Mouse (Mus musculus) embryonic fibroblast, embryonic 13.5 days (primary cell): ENCODE data around the gene Myh3. TPM values are rescaled to one million over a fixed set of nuclear protein-coding genes. Genes with fewer than 3 reads are reported as not detected.

Experiments used
- H3K27ac ChIP-seq: 2 replicates; pipeline ENCODE4 v1.5.1; 2012; ENCODE audit warnings: low read length, control low read depth, inconsistent platforms; ENCODE audit not compliant: insufficient read depth
- H3K4me1 ChIP-seq: 2 replicates; pipeline ENCODE4 v1.6.1; 2011; ENCODE audit warnings: low read length; ENCODE audit not compliant: control insufficient read depth, insufficient read depth
- H3K4me3 ChIP-seq: 2 replicates; pipeline ENCODE4 v1.5.1; 2011; ENCODE audit warnings: mild to moderate bottlenecking, control low read depth, low read length; ENCODE audit not compliant: insufficient read depth
- CTCF ChIP-seq: IDR thresholded peaks from 2 replicates; pipeline ENCODE4 v1.5.1; 2011; ENCODE audit warnings: mild to moderate bottlenecking, control low read depth, low read length, moderate library complexity, borderline replicate concordance; ENCODE audit not compliant: insufficient read depth
- POLR2A ChIP-seq: IDR thresholded peaks from 2 replicates; pipeline ENCODE4 v1.6.1; 2011; ENCODE audit warnings: low read depth, mild to moderate bottlenecking, control low read depth, low read length, moderate library complexity
- polyA plus RNA-seq: library from polyadenylated mRNA; stranded (reverse); fragments of >200 nt; gene quantifications from 2 replicates; pipeline ENCODE4 v1.2.4, GENCODE M21; 2011; ENCODE audit warnings: low read depth; ENCODE audit not compliant: missing spikeins, insufficient read length

Gene Myh3
- polyA plus RNA-seq, 1 experiment = not detected

DNA sequence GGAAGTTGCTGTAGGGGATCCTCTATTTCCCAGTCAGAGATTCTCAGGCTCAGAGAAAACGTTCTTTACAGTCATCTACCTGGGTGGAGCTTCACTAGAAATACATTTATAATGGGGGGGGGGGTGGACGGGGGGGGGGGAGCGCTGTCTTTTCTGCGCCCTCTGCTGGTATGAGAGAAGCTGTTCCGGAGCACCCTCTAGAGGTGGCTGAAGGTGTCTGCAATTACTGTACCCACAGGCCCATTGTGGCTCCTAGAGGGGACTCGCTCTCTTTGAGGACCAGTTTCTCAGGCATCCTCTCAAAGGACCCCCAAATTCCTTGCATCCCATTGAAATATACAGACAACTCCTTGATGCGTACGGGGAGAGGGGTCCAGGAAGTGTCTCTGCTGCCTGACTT is 23.6 kb downstream of the Myh3 start:
- Histone ChIP-seq H3K4me1 (no peaks in the 10 kb centered on the region), H3K27ac (no peak overlapping the region), H3K4me3 (no peak overlapping the region)
- TF ChIP-seq CTCF (peak; percentile 68; the same call in 1 of the 2 replicates), POLR2A (no peak)

DNA sequence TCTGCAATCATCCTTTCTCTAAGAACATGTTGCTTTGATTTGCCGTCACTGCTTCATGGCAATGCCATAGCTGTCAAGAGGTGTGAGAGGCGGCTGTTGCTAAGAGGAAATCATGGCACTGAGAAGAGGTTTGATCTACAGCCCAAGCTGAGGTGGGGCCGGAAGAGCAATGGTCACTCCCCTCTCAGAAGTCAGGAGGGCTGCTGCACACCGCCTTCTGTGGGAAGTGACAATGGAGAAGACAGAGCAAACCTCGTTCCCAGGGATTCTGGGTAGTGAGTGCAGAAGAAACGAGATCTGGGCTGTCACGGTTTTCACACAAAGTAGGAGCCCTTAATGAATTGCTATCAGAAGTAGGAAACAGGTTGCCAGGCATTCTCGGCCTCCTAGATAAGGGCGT is 25.2 kb downstream of the Myh3 start:
- Histone ChIP-seq H3K4me1 (no peaks in the 10 kb centered on the region), H3K4me3 (no peak overlapping the region), H3K27ac (no peak overlapping the region)
- TF ChIP-seq POLR2A (no peak), CTCF (no peak)

DNA sequence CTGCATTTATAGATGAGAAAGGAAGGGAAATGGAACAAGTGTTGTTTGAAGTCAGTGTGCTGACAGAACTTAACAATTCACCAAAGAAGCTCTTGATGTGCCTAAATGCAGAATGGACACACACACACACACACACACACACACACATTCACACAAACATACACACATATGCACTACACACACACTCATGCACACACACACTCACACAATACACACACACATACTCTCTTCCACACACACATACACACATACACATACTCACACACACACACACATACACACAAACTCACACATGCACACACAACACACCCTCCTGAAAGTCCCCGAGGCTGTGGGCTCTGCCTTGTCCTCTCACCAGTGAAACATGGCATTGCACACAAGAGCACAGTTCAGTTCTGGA is 26.1 kb downstream of the Myh3 start:
- H3K4me3 ChIP-seq = no peak overlapping the region
- H3K4me1 ChIP-seq = no peaks in the 10 kb centered on the region
- no peak for TF ChIP-seq POLR2A
- no peak for TF ChIP-seq CTCF
- H3K27ac ChIP-seq = no peak overlapping the region

DNA sequence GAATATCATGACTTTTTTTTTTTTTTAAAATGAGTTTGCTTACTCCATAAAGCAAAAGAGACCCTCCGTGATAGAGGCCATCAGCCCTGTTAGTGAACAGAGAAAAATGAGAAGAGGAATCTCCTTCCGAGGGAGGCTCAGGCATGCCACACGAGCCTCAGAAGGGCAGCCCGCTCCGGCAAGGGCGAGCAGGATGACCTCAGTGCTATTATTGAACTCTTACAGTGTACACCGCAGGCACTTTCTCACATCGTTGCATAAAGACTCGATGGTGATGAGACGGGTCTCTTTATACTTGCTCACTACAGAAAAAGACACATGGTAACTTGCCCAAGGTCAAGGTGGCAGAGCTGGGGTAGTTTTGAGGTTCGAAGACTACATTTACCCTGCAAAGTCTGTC is 26.6 kb downstream of the Myh3 start:
- H3K27ac ChIP-seq = no peak overlapping the region
- TF ChIP-seq POLR2A = no peak
- no peak for TF ChIP-seq CTCF

DNA sequence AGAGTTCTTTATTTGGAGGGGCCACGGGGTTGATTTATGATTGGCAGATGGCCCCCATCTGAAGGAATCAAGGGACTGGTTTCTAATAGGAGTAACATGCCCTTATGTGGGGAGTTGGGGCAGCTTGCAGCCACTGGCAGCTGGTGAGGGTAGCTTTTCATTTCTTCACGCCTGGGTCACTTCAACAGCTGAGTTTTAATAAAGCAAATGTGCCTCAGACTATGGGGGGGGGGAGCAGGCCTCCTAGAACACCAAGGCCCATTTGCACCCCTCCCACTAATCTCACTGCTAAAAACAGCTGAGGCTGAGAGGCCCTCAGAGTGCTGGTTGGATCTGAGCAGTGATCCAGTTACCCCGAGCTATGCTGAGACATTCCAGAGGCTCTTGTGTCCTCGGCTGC is 27.6 kb downstream of the Myh3 start:
- H3K4me3 ChIP-seq = no peak overlapping the region
- no peak overlapping the region for H3K27ac ChIP-seq
- TF ChIP-seq POLR2A = no peak
- no peaks in the 10 kb centered on the region for H3K4me1 ChIP-seq

More for the DNA sequence above, 26.6 kb downstream of the Myh3 start:
- no peak overlapping the region for H3K4me3 ChIP-seq
- H3K4me1 ChIP-seq = no peaks in the 10 kb centered on the region

DNA sequence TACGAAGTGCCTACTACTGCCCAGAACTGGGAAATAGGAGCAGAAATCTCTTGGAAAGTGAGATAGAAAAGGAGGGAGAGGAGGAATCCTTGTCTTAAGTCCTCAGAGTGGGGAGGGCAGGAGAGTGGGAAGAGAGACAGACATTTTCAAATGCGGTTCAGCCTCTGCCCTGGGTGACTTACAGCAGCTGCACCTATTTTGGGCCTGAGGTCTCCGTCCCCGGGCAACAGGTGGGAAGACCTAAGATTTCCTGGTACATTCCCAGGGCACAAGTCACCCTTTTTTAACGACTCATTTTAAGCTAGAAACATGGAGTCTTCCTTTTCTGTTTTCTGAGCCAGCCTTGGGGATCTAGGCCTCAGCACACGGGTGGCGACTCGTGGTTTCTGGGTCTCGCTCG is 28.9 kb downstream of the Myh3 start:
- Histone ChIP-seq H3K27ac (no peak overlapping the region), H3K4me1 (no peaks in the 10 kb centered on the region), H3K4me3 (no peak overlapping the region)
- TF ChIP-seq CTCF (no peak), POLR2A (no peak)

DNA sequence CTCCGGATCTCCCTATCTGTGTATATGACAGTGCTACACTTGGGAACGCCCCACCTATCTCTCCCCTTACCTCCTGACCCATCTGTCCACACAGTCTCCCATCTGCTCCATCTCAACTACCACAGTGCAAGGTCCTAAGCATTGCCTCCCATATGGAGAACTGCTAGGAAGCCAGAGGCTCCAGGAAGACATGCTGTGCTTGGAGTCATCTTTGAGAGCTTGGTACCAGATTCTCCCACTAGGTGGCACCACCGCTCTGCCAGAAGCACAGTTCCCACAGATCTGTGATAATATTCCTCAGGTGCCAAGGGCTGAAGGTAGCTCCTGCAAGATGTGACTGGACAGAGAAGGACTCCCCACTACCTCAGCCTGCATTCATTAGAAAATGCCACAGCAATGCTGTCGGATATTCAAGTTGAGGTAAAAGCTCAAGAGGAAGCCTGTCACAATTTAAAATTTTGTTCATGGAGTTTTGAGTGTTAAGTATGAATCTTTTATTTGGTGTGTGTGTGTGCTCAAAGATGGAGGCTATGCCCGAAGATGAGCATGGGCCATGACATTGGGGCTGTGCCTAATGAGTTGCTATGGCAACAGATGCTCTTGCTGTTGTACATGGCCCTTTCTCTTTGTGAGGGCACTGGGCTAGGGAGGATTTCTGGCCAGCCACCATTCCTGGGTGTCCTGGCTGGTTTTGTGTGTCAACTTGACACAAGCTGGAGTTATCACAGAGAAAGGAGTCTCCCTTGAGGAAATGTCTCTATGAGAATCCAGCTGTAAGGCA is 32.3 kb downstream of the Myh3 start:
- TF ChIP-seq POLR2A (no peak), CTCF (peak; percentile 73)
- no peak overlapping the region for H3K4me3 ChIP-seq
- H3K4me1 ChIP-seq = no peaks in the 10 kb centered on the region
- H3K27ac ChIP-seq = no peak overlapping the region

DNA sequence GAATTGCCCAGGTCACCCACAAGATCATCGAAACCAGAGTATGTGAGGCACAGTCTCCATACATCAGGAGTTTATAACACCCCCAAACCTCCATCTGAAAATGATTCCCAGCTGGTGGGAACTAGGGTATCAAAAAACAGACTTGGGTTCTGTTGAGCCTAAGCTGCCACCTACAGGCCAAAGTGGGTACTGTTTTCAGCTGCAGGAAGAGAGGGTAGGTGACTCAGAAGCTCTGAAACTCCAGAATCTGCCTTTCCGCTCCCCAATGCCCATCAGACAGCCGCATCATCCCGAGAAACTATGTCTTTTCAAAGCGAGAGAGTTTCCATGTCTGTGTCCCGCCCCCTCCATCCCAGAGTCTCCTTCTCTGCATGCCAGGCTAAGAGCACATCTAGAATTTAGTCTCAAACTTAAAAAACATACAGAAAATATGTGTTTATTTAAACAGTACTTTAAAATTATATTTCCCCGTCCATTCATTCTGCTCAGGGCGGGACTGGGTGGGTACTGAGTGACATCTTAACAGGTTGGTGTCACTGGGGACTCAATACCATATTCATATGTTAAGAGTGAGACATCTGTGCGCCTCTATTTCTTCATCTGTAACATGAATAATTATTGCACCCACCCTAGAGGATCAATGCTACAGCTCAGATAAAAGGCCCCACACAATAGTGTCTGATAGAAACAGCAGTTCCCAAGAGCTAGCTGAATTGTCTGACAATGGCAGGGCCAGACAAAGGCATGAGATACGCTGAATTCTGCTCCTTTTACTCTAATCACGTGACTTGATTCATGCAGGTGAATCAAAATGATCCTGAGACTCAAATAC is 34.1 kb downstream of the Myh3 start:
- Histone ChIP-seq H3K4me1 (no peaks in the 10 kb centered on the region), H3K4me3 (no peak overlapping the region), H3K27ac (no peak overlapping the region)
- TF ChIP-seq CTCF = peak; percentile 39; the same call in 1 of the 2 replicates
- no peak for TF ChIP-seq POLR2A

DNA sequence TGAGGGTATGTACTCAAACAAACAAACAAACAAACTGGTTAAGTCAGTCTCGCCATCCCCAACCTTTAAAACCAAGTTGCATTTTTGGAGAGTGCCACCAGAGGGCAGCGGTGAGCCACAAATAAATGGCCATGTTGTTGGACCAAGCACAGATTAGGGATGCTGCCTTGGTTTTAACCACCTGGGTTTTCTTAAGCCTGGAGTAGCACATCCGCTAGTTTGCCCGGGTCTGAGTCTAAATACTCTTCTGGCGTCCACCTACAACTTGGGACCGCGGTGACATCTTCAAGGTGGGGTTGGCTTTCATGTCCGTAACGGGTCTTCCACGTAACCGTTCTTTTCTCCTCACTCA is 34.7 kb downstream of the Myh3 start:
- Histone ChIP-seq H3K4me3 (no peak overlapping the region), H3K27ac (no peak overlapping the region), H3K4me1 (no peaks in the 10 kb centered on the region)
- TF ChIP-seq POLR2A (no peak), CTCF (peak; percentile 65; the same call in 1 of the 2 replicates)

DNA sequence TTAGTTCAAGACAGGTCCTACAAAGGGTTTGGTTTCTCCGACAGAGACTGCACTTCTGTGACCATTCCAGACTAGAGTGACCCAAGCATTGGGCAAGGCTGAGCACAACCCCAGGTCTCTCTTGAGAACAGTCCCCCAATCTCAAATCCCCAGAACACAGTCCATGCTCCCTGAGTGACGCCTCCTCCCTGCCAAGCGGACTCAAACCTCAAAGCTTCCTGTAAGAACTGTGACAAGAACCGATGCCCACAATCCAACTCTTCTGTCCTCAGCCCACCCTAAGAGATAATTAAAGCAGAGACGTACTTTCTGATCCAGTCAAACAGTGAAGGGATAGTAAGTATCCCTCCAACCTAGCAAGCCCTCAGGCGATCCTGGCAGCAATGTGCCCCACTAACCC is 35.3 kb downstream of the Myh3 start:
- Histone ChIP-seq H3K4me1 (no peaks in the 10 kb centered on the region), H3K4me3 (no peak overlapping the region), H3K27ac (no peak overlapping the region)
- no peak for TF ChIP-seq CTCF
- no peak for TF ChIP-seq POLR2A
